ENCODE assay signal across 8 mouse cellular contexts in genomic region chr8:69328301-69329288, GRCm38 (mm10). TPM values are rescaled to one million over a fixed set of nuclear protein-coding genes. Genes with fewer than 3 reads are reported as not detected.
DNase-seq lines count a peak whose midpoint lies in the region; ATAC-seq and TF ChIP-seq lines count a peak whose summit lies in the region.

No protein-coding gene starts in this region.

- peak overlapping the region; percentile 57; the same call in 1 of the 2 replicates for H3K9ac ChIP-seq in embryonic facial prominence, embryonic 13.5 days
- peak overlapping the region; percentile 54 for H3K9ac ChIP-seq in limb, embryonic 13.5 days
- H3K9ac ChIP-seq in midbrain, embryonic 15.5 days: peak overlapping the region; percentile 52

- DNase-seq in 3134 (ENCODE audit: extremely low read depth, insufficient read length, low spot score): peak; percentile 16
- peak; percentile 86 for DNase-seq in adrenal gland, postnatal 36 days
- DNase-seq in heart, adult 9 months (ENCODE audit: low spot score in 2 of 2): peak; percentile 25 to 73
- DNase-seq in kidney, adult 9 months: peak; percentile 92
- peak; percentile 41 to 76 for DNase-seq in spleen, adult 2 months (ENCODE audit: low read depth in 1 of 2, low spot score in 2 of 2)

- H3K9me3 ChIP-seq in embryonic facial prominence, embryonic 13.5 days: no peaks in the 10 kb centered on the region
- no peaks in the 10 kb centered on the region for H3K9me3 ChIP-seq in limb, embryonic 13.5 days
- H3K9me3 ChIP-seq in midbrain, embryonic 15.5 days: no peaks in the 10 kb centered on the region

- peak overlapping the region; percentile 37 for H3K4me3 ChIP-seq in embryonic facial prominence, embryonic 13.5 days
- H3K4me3 ChIP-seq in limb, embryonic 13.5 days: peak overlapping the region; percentile 37
- H3K4me3 ChIP-seq in midbrain, embryonic 15.5 days: peak overlapping the region; percentile 41
- H3K4me3 ChIP-seq in spleen, adult 2 months (ENCODE audit: extremely low read depth, insufficient read depth, insufficient read length): peak overlapping the region; percentile 25; the same call in 1 of the 2 replicates

- no peak overlapping the region for H3K27ac ChIP-seq in embryonic facial prominence, embryonic 13.5 days
- H3K27ac ChIP-seq in limb, embryonic 13.5 days: no peak overlapping the region
- no peak overlapping the region for H3K27ac ChIP-seq in midbrain, embryonic 15.5 days
- no peak overlapping the region for H3K27ac ChIP-seq in spleen, adult 2 months (ENCODE audit: insufficient read depth, low read length)

- no peak for TF ChIP-seq POLR2A in spleen, adult 2 months (IDR thresholded peaks at IDR 0.05; ENCODE audit: low read depth, low read length)

- no peak for ATAC-seq in embryonic facial prominence, embryonic 13.5 days (ENCODE audit: insufficient number of reproducible peaks, insufficient read depth, low FRiP score, low TSS enrichment, low read depth)
- ATAC-seq in limb, embryonic 13.5 days (ENCODE audit: low FRiP score, low read depth): peak; percentile 83
- ATAC-seq in midbrain, embryonic 15.5 days (replicated peaks): peak; percentile 97

- peak; percentile 63; the same call in 1 of the 2 replicates for TF ChIP-seq CTCF in spleen, adult 2 months (IDR thresholded peaks at IDR 0.05; ENCODE audit: extremely low read depth, insufficient read depth, insufficient read length, insufficient replicate concordance)

- H3K27me3 ChIP-seq in embryonic facial prominence, embryonic 13.5 days: no peaks in the 10 kb centered on the region
- H3K27me3 ChIP-seq in limb, embryonic 13.5 days: no peaks in the 10 kb centered on the region
- H3K27me3 ChIP-seq in midbrain, embryonic 15.5 days (replicated peaks): no peaks in the 10 kb centered on the region
- no peaks in the 10 kb centered on the region for H3K27me3 ChIP-seq in spleen, adult 2 months (ENCODE audit: control insufficient read depth, insufficient read depth, low read length)

- no peaks in the 10 kb centered on the region for H3K36me3 ChIP-seq in embryonic facial prominence, embryonic 13.5 days
- no peaks in the 10 kb centered on the region for H3K36me3 ChIP-seq in limb, embryonic 13.5 days
- H3K36me3 ChIP-seq in midbrain, embryonic 15.5 days (replicated peaks): no peaks in the 10 kb centered on the region
- no peaks in the 10 kb centered on the region for H3K36me3 ChIP-seq in spleen, adult 2 months (ENCODE audit: control insufficient read depth, insufficient read depth, low read length)

- no peaks in the 10 kb centered on the region for H3K4me1 ChIP-seq in embryonic facial prominence, embryonic 13.5 days
- H3K4me1 ChIP-seq in limb, embryonic 13.5 days: no peaks in the 10 kb centered on the region
- 0 out of 2 replicates have a peak, but pooled peaks cover 5% of the 10 kb centered on the region for H3K4me1 ChIP-seq in midbrain, embryonic 15.5 days
- H3K4me1 ChIP-seq in spleen, adult 2 months (ENCODE audit: control insufficient read depth, insufficient read depth, insufficient read length): no peaks in the 10 kb centered on the region

- H3K4me2 ChIP-seq in embryonic facial prominence, embryonic 13.5 days: peak overlapping the region; percentile 65
- H3K4me2 ChIP-seq in limb, embryonic 13.5 days (replicated peaks): peak overlapping the region; percentile 64
- peak overlapping the region; percentile 66 for H3K4me2 ChIP-seq in midbrain, embryonic 15.5 days

- 8% methylated on average over 24 of the region's 24 CpGs for WGBS in embryonic facial prominence, embryonic 13.5 days
- WGBS in limb, embryonic 13.5 days: 14% methylated on average over 24 of the region's 24 CpGs
- WGBS in midbrain, embryonic 15.5 days: 9% methylated on average over 24 of the region's 24 CpGs
- WGBS in spleen, adult 2 months: 6% methylated on average over 24 of the region's 24 CpGs

RNA-seq across cellular contexts. Expression of gene D130040H23Rik, which starts 57.7 kb away (rescaled TPM):
- total RNA-seq in adrenal gland, postnatal 36 days (2021): 1 to 10 TPM; 2.5 to 7.6 TPM
- polyA plus RNA-seq in embryonic facial prominence, embryonic 13.5 days (2015; fragmentation: Nextera tagmentation; extraction: Ambion mirVana): 6.9 and 8.3 TPM in 2 replicates
- polyA plus RNA-seq in limb, embryonic 13.5 days (2015; fragmentation: Nextera tagmentation; extraction: Ambion mirVana): 7.5 and 7.7 TPM in 2 replicates
- 11.3 and 11.6 TPM in 2 replicates for polyA plus RNA-seq in midbrain, embryonic 15.5 days (2015; fragmentation: Nextera tagmentation; extraction: Ambion mirVana)
- 0.56 and 0.68 TPM in 2 replicates for polyA plus RNA-seq in spleen, adult 2 months (2012; rRNA removed)

Comparison
In these comparisons a context has a peak if more than half of its experiments do, and no peak if none do; other contexts are left out.
1. DNase-seq: peak in every context shown above with its lines; median percentile 92 in kidney, adult 9 months; 86 in adrenal gland, postnatal 36 days; 58 in spleen, adult 2 months; 49 in heart, adult 9 months; 16 in 3134.